Comparison of ENCODE assay signal across 15 mouse cellular contexts in genomic region chr8:107543714-107544113, GRCm38 (mm10). TPM values are rescaled to one million over a fixed set of nuclear protein-coding genes. Genes with fewer than 3 reads are reported as not detected.
DNase-seq lines count a peak whose midpoint lies in the region; ATAC-seq lines count a peak whose summit lies in the region.
"Had no signal": no experiment of that assay in that cellular context is flagged by ENCODE, and none has a peak within 500 bp of the region (broad histone marks: within the 10 kb centered on the region; RNA-seq: fewer than 3 reads in every experiment).

No protein-coding gene starts in this region.

- H3K36me3 ChIP-seq in heart, embryonic 13.5 days, result peaks cover 15% of the 10 kb centered on the region
- H3K36me3 ChIP-seq in midbrain, embryonic 11.5 days (ENCODE audit: control insufficient read depth, insufficient read depth, low read length), result no peaks in the 10 kb centered on the region
- H3K36me3 ChIP-seq in midbrain, embryonic 16.5 days (ENCODE audit: control insufficient read depth, insufficient read depth, low read length), result no peaks in the 10 kb centered on the region
- H3K36me3 ChIP-seq in embryonic facial prominence, embryonic 13.5 days, result peaks cover 39% of the 10 kb centered on the region
- peaks cover 14% of the 10 kb centered on the region for H3K36me3 ChIP-seq in limb, embryonic 15.5 days

- no peaks in the 10 kb centered on the region for H3K27me3 ChIP-seq in heart, embryonic 13.5 days (replicated peaks)
- no peaks in the 10 kb centered on the region for H3K27me3 ChIP-seq in midbrain, embryonic 11.5 days (ENCODE audit: control insufficient read depth, insufficient read depth, low read length)
- no peaks in the 10 kb centered on the region for H3K27me3 ChIP-seq in midbrain, embryonic 16.5 days (ENCODE audit: control insufficient read depth, insufficient read depth, low read depth, low read length)
- no peaks in the 10 kb centered on the region for H3K27me3 ChIP-seq in embryonic facial prominence, embryonic 13.5 days
- H3K27me3 ChIP-seq in limb, embryonic 15.5 days, result no peaks in the 10 kb centered on the region
- H3K27me3 ChIP-seq: kidney, embryonic 15.5 days had no signal

- ATAC-seq in heart, embryonic 13.5 days (ENCODE audit: extremely low read depth, insufficient number of reproducible peaks, low FRiP score, low TSS enrichment), result no peak
- no peak for ATAC-seq in midbrain, embryonic 11.5 days (ENCODE audit: low FRiP score)
- no peak for ATAC-seq in midbrain, embryonic 16.5 days
- ATAC-seq in embryonic facial prominence, embryonic 13.5 days (ENCODE audit: insufficient number of reproducible peaks, insufficient read depth, low FRiP score, low TSS enrichment, low read depth), result no peak
- peak; percentile 40 for ATAC-seq in limb, embryonic 15.5 days (ENCODE audit: insufficient number of reproducible peaks, low FRiP score, low TSS enrichment, low read depth)

- H3K4me1 ChIP-seq in heart, embryonic 13.5 days, result peaks cover 53% of the 10 kb centered on the region
- no peaks in the 10 kb centered on the region for H3K4me1 ChIP-seq in midbrain, embryonic 11.5 days (ENCODE audit: control insufficient read depth, insufficient read depth, low read length)
- H3K4me1 ChIP-seq in midbrain, embryonic 16.5 days (ENCODE audit: control insufficient read depth, insufficient read depth, low read length), result no peaks in the 10 kb centered on the region
- H3K4me1 ChIP-seq in embryonic facial prominence, embryonic 13.5 days, result peaks cover 65% of the 10 kb centered on the region
- H3K4me1 ChIP-seq in limb, embryonic 15.5 days, result peaks cover 28% of the 10 kb centered on the region

- no peaks in the 10 kb centered on the region for H3K9me3 ChIP-seq in heart, embryonic 13.5 days
- H3K9me3 ChIP-seq in midbrain, embryonic 11.5 days (ENCODE audit: control insufficient read depth, low read length), result no peaks in the 10 kb centered on the region
- no peaks in the 10 kb centered on the region for H3K9me3 ChIP-seq in midbrain, embryonic 16.5 days (replicated peaks; ENCODE audit: control insufficient read depth, low read length, poor library complexity, severe bottlenecking)
- no peaks in the 10 kb centered on the region for H3K9me3 ChIP-seq in embryonic facial prominence, embryonic 13.5 days
- H3K9me3 ChIP-seq in limb, embryonic 15.5 days, result no peaks in the 10 kb centered on the region
- H3K9me3 ChIP-seq: G1E; kidney, embryonic 15.5 days; midbrain, embryonic 10.5 days had no signal

- H3K4me3 ChIP-seq in heart, embryonic 13.5 days, result no peak overlapping the region
- H3K4me3 ChIP-seq in midbrain, embryonic 11.5 days (ENCODE audit: low read depth, low read length), result no peak overlapping the region
- H3K4me3 ChIP-seq in midbrain, embryonic 16.5 days (ENCODE audit: low read depth, low read length), result no peak overlapping the region
- H3K4me3 ChIP-seq in embryonic facial prominence, embryonic 13.5 days, result no peak overlapping the region
- no peak overlapping the region for H3K4me3 ChIP-seq in limb, embryonic 15.5 days
- H3K4me3 ChIP-seq: heart, adult 2 months; kidney, embryonic 15.5 days; midbrain, embryonic 10.5 days had no signal

- WGBS in heart, embryonic 13.5 days, result 68% methylated on average over 11 of the region's 11 CpGs
- 96% methylated on average over 11 of the region's 11 CpGs for WGBS in midbrain, embryonic 11.5 days
- WGBS in midbrain, embryonic 16.5 days, result 96% methylated on average over 10 of the region's 11 CpGs
- WGBS in embryonic facial prominence, embryonic 13.5 days, result 88% methylated on average over 10 of the region's 11 CpGs
- WGBS in limb, embryonic 15.5 days, result 80% methylated on average over 10 of the region's 11 CpGs

- H3K27ac ChIP-seq in heart, embryonic 13.5 days (replicated peaks), result peak overlapping the region; percentile 84
- peak overlapping the region; percentile 27; the same call in 1 of the 2 replicates for H3K27ac ChIP-seq in midbrain, embryonic 11.5 days (ENCODE audit: low read depth, low read length)
- H3K27ac ChIP-seq in midbrain, embryonic 16.5 days (ENCODE audit: low read length), result no peak overlapping the region
- peak overlapping the region; percentile 95 for H3K27ac ChIP-seq in embryonic facial prominence, embryonic 13.5 days
- peak overlapping the region; percentile 94 for H3K27ac ChIP-seq in limb, embryonic 15.5 days
- H3K27ac ChIP-seq: heart, adult 2 months had no signal

- DNase-seq in heart, adult 11 months, result no peak
- DNase-seq in midbrain, embryonic 11.5 days (ENCODE audit: low spot score, missing footprints), result no peak
- no peak for DNase-seq in cerebellum, postnatal 4 days (ENCODE audit: low spot score in 2 of 2)
- no peak for DNase-seq in gastrocnemius, postnatal 10 days
- DNase-seq: adrenal gland, postnatal 36 days; cerebellum, postnatal 36 days; heart, adult 2 months; lung, adult 18-20 months had no signal

- H3K4me2 ChIP-seq in heart, embryonic 13.5 days, result no peak overlapping the region
- H3K4me2 ChIP-seq in midbrain, embryonic 11.5 days, result no peak overlapping the region
- H3K4me2 ChIP-seq in midbrain, embryonic 16.5 days (ENCODE audit: low read length), result no peak overlapping the region
- 0 out of 2 replicates have a peak overlapping the region, but pooled peaks have one; percentile 57 for H3K4me2 ChIP-seq in embryonic facial prominence, embryonic 13.5 days
- no peak overlapping the region for H3K4me2 ChIP-seq in limb, embryonic 15.5 days
- H3K4me2 ChIP-seq: kidney, embryonic 15.5 days had no signal

- no peak overlapping the region for H3K9ac ChIP-seq in heart, embryonic 13.5 days
- no peak overlapping the region for H3K9ac ChIP-seq in midbrain, embryonic 11.5 days (ENCODE audit: low read length)
- H3K9ac ChIP-seq in midbrain, embryonic 16.5 days (ENCODE audit: low read depth, low read length), result no peak overlapping the region
- H3K9ac ChIP-seq in embryonic facial prominence, embryonic 13.5 days, result no peak overlapping the region
- no peak overlapping the region for H3K9ac ChIP-seq in limb, embryonic 15.5 days
- H3K9ac ChIP-seq: kidney, embryonic 15.5 days had no signal

RNA-seq across cellular contexts. Expression of gene Psmd7, which starts 44.5 kb away (rescaled TPM):
- 176 and 196 TPM in 2 replicates for polyA plus RNA-seq in heart, embryonic 13.5 days (2015; fragmentation: Nextera tagmentation; extraction: Ambion mirVana)
- polyA plus RNA-seq in midbrain, embryonic 11.5 days (2014; fragmentation: Nextera tagmentation; extraction: Ambion mirVana), result 317 and 319 TPM in 2 replicates
- polyA plus RNA-seq in midbrain, embryonic 16.5 days (2015; fragmentation: Nextera tagmentation; extraction: Ambion mirVana), result 237 and 251 TPM in 2 replicates
- polyA plus RNA-seq in embryonic facial prominence, embryonic 13.5 days (2015; fragmentation: Nextera tagmentation; extraction: Ambion mirVana), result 325 and 349 TPM in 2 replicates
- 273 and 293 TPM in 2 replicates for polyA plus RNA-seq in limb, embryonic 15.5 days (2015; fragmentation: Nextera tagmentation; extraction: Ambion mirVana)
- 100 to 1,000 TPM; 125 to 128 TPM for total RNA-seq in gastrocnemius, postnatal 10 days (2021)
